Mouse (Mus musculus) MEL (cell line): ENCODE results near the gene Synrg. TPM values are rescaled to one million over a fixed set of nuclear protein-coding genes. Genes with fewer than 3 reads are reported as not detected.

Source experiments
- DNase-seq: peaks from one replicate; pipeline ENCODE4 v3.0.0; 2011; ENCODE audit warnings: low read depth, low spot score
- H3K27ac ChIP-seq: 2 replicates; pipeline ENCODE4 v1.5.1; 2012; ENCODE audit warnings: low read depth, mild to moderate bottlenecking, control low read depth, low read length, moderate library complexity; ENCODE audit not compliant: control insufficient read depth
- H3K27me3 ChIP-seq, 2 experiments: fragments of 150-350 bp in 1 of 2; sonication (generic) in 1 of 2; 2 replicates each; pipeline ENCODE4 v1.6.1; 2012; ENCODE audit warnings: low read length in 2 of 2, mild to moderate bottlenecking in 2 of 2, improper control_type of control experiment in 1 of 2, moderate library complexity in 1 of 2; ENCODE audit not compliant: insufficient read depth in 2 of 2, control insufficient read depth in 1 of 2
- H3K36me3 ChIP-seq, 2 experiments: 2 replicates each; pipeline ENCODE4 v1.6.1; 2012 to 2014; ENCODE audit warnings: low read length in 2 of 2, improper control_type of control experiment in 1 of 2, inconsistent platforms in 1 of 2, mild to moderate bottlenecking in 1 of 2; ENCODE audit not compliant: insufficient read depth in 2 of 2, control insufficient read depth in 1 of 2
- H3K4me1 ChIP-seq, 2 experiments: fragments of 150-350 bp in 1 of 2; sonication (generic) in 1 of 2; 2 replicates each; pipeline ENCODE4 v1.6.1; 2012; ENCODE audit warnings: low read length in 2 of 2, improper control_type of control experiment in 1 of 2, mild to moderate bottlenecking in 1 of 2; ENCODE audit not compliant: insufficient read depth in 2 of 2, control insufficient read depth in 1 of 2
- H3K4me3 ChIP-seq, 2 experiments: fragments of 150-350 bp in 1 of 2; sonication (generic) in 1 of 2; 2 replicates each; pipeline ENCODE4 v1.5.1; 2012; ENCODE audit warnings: low read depth in 2 of 2, low read length in 2 of 2, mild to moderate bottlenecking in 2 of 2, moderate library complexity in 2 of 2, control low read depth in 1 of 2, improper control_type of control experiment in 1 of 2; ENCODE audit not compliant: control insufficient read depth in 1 of 2, insufficient read depth in 1 of 2
- H3K79me2 ChIP-seq: 2 replicates; pipeline ENCODE4 v1.6.1; 2012; ENCODE audit warnings: mild to moderate bottlenecking, low read length, moderate library complexity; ENCODE audit not compliant: control insufficient read depth, poor library complexity, insufficient read depth
- H3K9ac ChIP-seq: 2 replicates; pipeline ENCODE4 v1.6.1; 2012; ENCODE audit warnings: low read depth, mild to moderate bottlenecking, control low read depth, low read length, moderate library complexity; ENCODE audit not compliant: control insufficient read depth, poor library complexity, severe bottlenecking
- H3K9me3 ChIP-seq: fragments of 150-350 bp; sonication (generic); replicated peaks from 2 replicates; pipeline ENCODE4 v1.6.1; 2012; ENCODE audit warnings: mild to moderate bottlenecking, low read length, improper control_type of control experiment, moderate library complexity; ENCODE audit not compliant: insufficient read depth
- CTCF ChIP-seq, 3 experiments: IDR thresholded peaks in 2 of 3; conservative IDR thresholded peaks in 1 of 3; 2 replicates each; pipeline ENCODE4 v1.5.1; 2011 to 2012; ENCODE audit warnings: low read length in 3 of 3, low read depth in 2 of 3, mild to moderate bottlenecking in 2 of 3, improper control_type of control experiment in 1 of 3, inconsistent platforms in 1 of 3, mixed read lengths in 1 of 3, moderate library complexity in 1 of 3; ENCODE audit not compliant: control insufficient read depth in 1 of 3, insufficient read depth in 1 of 3, poor library complexity in 1 of 3, severe bottlenecking in 1 of 3
- EP300 ChIP-seq, 2 experiments: IDR thresholded peaks; 2 replicates each; pipeline ENCODE4 v1.6.1; 2011; ENCODE audit warnings: improper control_type of control experiment in 2 of 2, low read length in 2 of 2, low read depth in 1 of 2, mild to moderate bottlenecking in 1 of 2
- GABPA ChIP-seq: IDR thresholded peaks from 2 replicates; pipeline ENCODE4 v1.6.1; 2012; ENCODE audit warnings: low read depth, mild to moderate bottlenecking, inconsistent platforms, low read length, improper control_type of control experiment, moderate library complexity
- JUND ChIP-seq: IDR thresholded peaks from 2 replicates; pipeline ENCODE4 v1.6.1; 2011; ENCODE audit warnings: low read depth, mild to moderate bottlenecking, improper control_type of control experiment, low read length
- MAX ChIP-seq: IDR thresholded peaks from 2 replicates; pipeline ENCODE4 v1.6.1; 2011; ENCODE audit warnings: low read length, improper control_type of control experiment
- MEF2A ChIP-seq: IDR thresholded peaks from 2 replicates; pipeline ENCODE4 v1.6.1; 2014; ENCODE audit warnings: low read depth, mild to moderate bottlenecking, inconsistent platforms, low read length, improper control_type of control experiment; ENCODE audit not compliant: poor library complexity, insufficient replicate concordance, severe bottlenecking; ENCODE audit errors: extremely low read depth
- MYC ChIP-seq: IDR thresholded peaks from 2 replicates; pipeline ENCODE4 v1.6.1; 2011; ENCODE audit warnings: low read depth, mild to moderate bottlenecking, low read length, improper control_type of control experiment, moderate library complexity
- NELFE ChIP-seq: IDR thresholded peaks from 2 replicates; pipeline ENCODE4 v1.6.1; 2011; ENCODE audit warnings: low read depth, low read length, improper control_type of control experiment
- POLR2A ChIP-seq, 2 experiments: IDR thresholded peaks; 2 replicates each; pipeline ENCODE4 v1.6.1; 2011 to 2012; ENCODE audit warnings: low read length in 2 of 2, mild to moderate bottlenecking in 2 of 2, control low read depth in 1 of 2, improper control_type of control experiment in 1 of 2, low read depth in 1 of 2, moderate library complexity in 1 of 2; ENCODE audit not compliant: control insufficient read depth in 1 of 2, insufficient read depth in 1 of 2, poor library complexity in 1 of 2
- POLR2AphosphoS5 ChIP-seq: IDR thresholded peaks from 2 replicates; pipeline ENCODE4 v1.6.1; 2012; ENCODE audit warnings: low read depth, borderline replicate concordance, mild to moderate bottlenecking, inconsistent platforms, low read length, moderate library complexity, mixed read lengths
- RAD21 ChIP-seq: IDR thresholded peaks from 2 replicates; pipeline ENCODE4 v1.6.1; 2011; ENCODE audit warnings: mild to moderate bottlenecking, low read depth, low read length, improper control_type of control experiment
- RCOR1 ChIP-seq: IDR thresholded peaks from 2 replicates; pipeline ENCODE4 v1.6.1; 2012; ENCODE audit warnings: low read depth, mild to moderate bottlenecking, inconsistent platforms, low read length, improper control_type of control experiment
- SIN3A ChIP-seq: IDR thresholded peaks from 2 replicates; pipeline ENCODE4 v1.6.1; 2012; ENCODE audit warnings: low read length, improper control_type of control experiment, inconsistent platforms
- TCF12 ChIP-seq: IDR thresholded peaks from 2 replicates; pipeline ENCODE4 v1.6.1; 2014; ENCODE audit warnings: low read depth, mild to moderate bottlenecking, inconsistent platforms, low read length, improper control_type of control experiment, moderate library complexity
- USF2 ChIP-seq, 2 experiments: IDR thresholded peaks; 2 replicates each; pipeline ENCODE4 v1.6.1; 2011 to 2012; ENCODE audit warnings: improper control_type of control experiment in 2 of 2, low read length in 2 of 2, borderline replicate concordance in 1 of 2, inconsistent platforms in 1 of 2, low read depth in 1 of 2, mild to moderate bottlenecking in 1 of 2; ENCODE audit not compliant: insufficient read depth in 1 of 2
- ZC3H11A ChIP-seq: IDR thresholded peaks from 2 replicates; pipeline ENCODE4 v1.6.1; 2012; ENCODE audit warnings: low read depth, mild to moderate bottlenecking, inconsistent platforms, low read length, improper control_type of control experiment
- ZKSCAN1 ChIP-seq: IDR thresholded peaks from 2 replicates; pipeline ENCODE4 v1.6.1; 2012; ENCODE audit warnings: low read depth, mild to moderate bottlenecking, inconsistent platforms, low read length, improper control_type of control experiment, moderate library complexity
- ZMIZ1 ChIP-seq: IDR thresholded peaks from 2 replicates; pipeline ENCODE4 v1.6.1; 2012; ENCODE audit warnings: low read depth, mild to moderate bottlenecking, inconsistent platforms, low read length, improper control_type of control experiment, moderate library complexity
- polyA plus RNA-seq, 2 experiments: library from polyadenylated mRNA; stranded (reverse) in 1 of 2; unstranded in 1 of 2; fragments of >175 nt in 1 of 2; fragments of >200 nt in 1 of 2; gene quantifications; 2 replicates each; pipeline versions ENCODE4 v1.2.1 to v1.2.4; 2012; ENCODE audit warnings: low replicate concordance in 2 of 2, low read depth in 1 of 2; ENCODE audit not compliant: insufficient read length in 2 of 2, insufficient read depth in 1 of 2, missing spikeins in 1 of 2
- total RNA-seq: library from RNA; depleted of rRNA; stranded (reverse); fragments of 300-350 nt; gene quantifications from 2 replicates; pipeline ENCODE4 v1.2.3, GENCODE M21; 2012

Synrg gene
- total and polyA plus RNA-seq, 3 experiments: 24.7 to 75.3 (median 26.4) TPM

DNA sequence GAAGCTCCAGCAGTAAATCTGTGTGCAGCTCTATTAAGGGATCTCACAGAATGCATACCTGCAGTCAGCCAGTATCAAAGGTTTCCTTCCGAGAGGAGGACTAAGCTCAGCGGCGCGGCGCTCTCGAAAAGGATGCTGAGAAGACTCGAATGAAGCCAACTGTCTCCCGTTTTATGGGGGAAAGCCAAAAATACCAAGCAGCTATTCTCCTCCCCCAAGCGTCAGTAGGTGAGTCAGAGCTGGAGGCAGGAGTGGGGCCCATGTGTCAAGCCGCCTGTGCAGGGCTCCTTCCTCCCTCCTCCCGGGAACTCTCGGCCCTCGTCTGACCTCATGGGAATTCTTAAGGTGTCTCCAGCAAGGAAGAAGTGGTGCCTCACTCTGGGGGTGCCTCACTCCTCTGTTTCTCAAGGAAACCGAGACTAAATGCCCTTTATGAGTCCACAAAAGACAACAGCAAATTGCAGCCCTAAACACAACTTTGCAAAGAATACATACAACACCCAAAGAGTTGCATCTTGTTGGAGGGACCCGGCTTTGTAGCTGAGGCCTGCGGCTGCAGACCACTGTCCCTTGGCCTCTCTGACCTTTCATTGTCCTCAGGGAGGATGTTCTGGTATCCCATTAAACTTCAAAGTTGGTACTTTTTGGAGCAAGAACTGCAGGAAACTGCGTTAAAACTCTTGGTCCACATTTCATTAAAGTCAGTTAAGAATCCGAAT is 102.9 kb downstream of the Synrg start:
- H3K4me3 ChIP-seq: peak overlapping the region; percentile 74 to 90; a peak in 3 of 4 replicates

DNA sequence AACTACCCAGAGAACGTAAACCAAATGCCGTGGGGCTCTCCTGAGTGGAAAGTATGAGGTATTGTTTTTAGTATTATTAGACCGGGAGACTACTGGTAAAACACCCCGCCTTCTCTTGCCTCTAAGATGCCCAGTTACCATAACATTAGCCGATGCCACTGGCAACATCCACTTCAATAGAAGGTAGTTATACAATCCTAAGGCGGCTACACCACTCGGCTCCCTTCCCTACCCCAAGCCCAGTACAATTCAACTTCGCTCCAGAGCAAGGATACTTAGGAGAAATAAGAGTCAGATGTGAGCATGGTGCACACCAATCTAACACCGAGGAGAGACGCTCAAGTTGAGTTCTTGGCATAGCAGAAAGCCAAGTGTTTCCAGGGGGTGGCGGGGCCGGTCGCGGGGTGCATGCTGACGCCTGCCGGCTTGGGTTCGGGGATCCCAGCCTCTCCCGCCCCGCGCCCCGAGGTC is 103.5 kb downstream of the Synrg start:
- Histone ChIP-seq H3K9ac (peak overlapping the region; percentile 87), H3K4me3 (peak overlapping the region; percentile 74 to 90), H3K9me3 (no peaks in the 10 kb centered on the region), H3K27me3 (no peaks in the 10 kb centered on the region), H3K36me3 (peaks cover 0 to 9% of the 10 kb centered on the region in 2 experiments; a peak in 2 of 4 replicates), H3K27ac (no peak overlapping the region), H3K79me2 (peaks cover 1% of the 10 kb centered on the region; the same call in 1 of the 2 replicates), H3K4me1 (peaks cover 2 to 17% of the 10 kb centered on the region in 2 experiments; a peak in 3 of 4 replicates)
- no peak for TF ChIP-seq GABPA
- no peak for TF ChIP-seq POLR2AphosphoS5
- no peak for TF ChIP-seq ZC3H11A
- no peak for TF ChIP-seq NELFE
- peak; percentile 74 for DNase-seq

More for the DNA sequence above, 102.9 kb downstream of the Synrg start:
- TF ChIP-seq RAD21 (no peak), CTCF (IDR thresholded peaks at IDR 0.05 in 2 of 3, conservative IDR thresholded peaks at IDR 0.05 in 1 of 3; ENCODE audit: control insufficient read depth in 1 of 3, insufficient read depth in 1 of 3, low read depth in 2 of 3, low read length in 3 of 3, poor library complexity in 1 of 3, severe bottlenecking in 1 of 3) (no peak), ZKSCAN1 (no peak), USF2 (IDR thresholded peaks at IDR 0.05; ENCODE audit: borderline replicate concordance in 1 of 2, insufficient read depth in 1 of 2, low read depth in 1 of 2, low read length in 2 of 2) (no peak), SIN3A (no peak), ZMIZ1 (no peak), MAX (no peak), RCOR1 (no peak), MYC (no peak), MEF2A (no peak), POLR2A (IDR thresholded peaks at IDR 0.05; ENCODE audit: control insufficient read depth in 1 of 2, insufficient read depth in 1 of 2, low read depth in 1 of 2, low read length in 2 of 2, poor library complexity in 1 of 2) (no peak), EP300 (IDR thresholded peaks at IDR 0.05; ENCODE audit: low read depth in 1 of 2, low read length in 2 of 2) (no peak), JUND (no peak), TCF12 (no peak)
- Histone ChIP-seq H3K79me2 (peaks cover 1% of the 10 kb centered on the region; the same call in 1 of the 2 replicates), H3K9ac (peak overlapping the region; percentile 87), H3K4me1 (peaks cover 2 to 17% of the 10 kb centered on the region in 2 experiments; a peak in 3 of 4 replicates), H3K27ac (no peak overlapping the region), H3K9me3 (no peaks in the 10 kb centered on the region), H3K27me3 (no peaks in the 10 kb centered on the region), H3K36me3 (peaks cover 0 to 9% of the 10 kb centered on the region in 2 experiments; a peak in 2 of 4 replicates)
- DNase-seq: no peak
